Mouse (Mus musculus): ENCODE measurements around the gene Magi1. TPM values are rescaled to one million over a fixed set of nuclear protein-coding genes. Genes with fewer than 3 reads are reported as not detected.

The Magi1 gene
- polyA plus RNA-seq, 1 experiment from 2014 or later: 8.3 TPM

DNA sequence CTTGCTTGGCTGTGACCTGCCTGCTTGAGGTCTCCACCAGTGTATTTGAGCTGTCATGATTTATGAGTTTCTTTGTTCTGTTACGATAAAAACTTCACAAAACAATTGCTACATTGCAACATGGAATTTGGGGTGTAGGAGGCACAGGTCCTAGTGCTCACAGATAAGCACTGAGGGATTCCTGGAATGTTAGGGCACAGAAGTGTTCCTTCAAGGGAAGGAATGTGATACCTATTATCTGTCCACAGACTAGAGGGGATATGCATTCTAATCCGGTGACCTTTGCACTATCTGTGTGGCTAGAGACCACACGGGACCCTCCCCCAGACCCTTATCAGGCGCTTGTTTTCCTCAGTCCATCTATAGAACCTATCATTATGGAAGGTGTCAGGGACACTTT lies 132.8 kb downstream of the Magi1 start:
- Histone ChIP-seq H3K27me3 (no peaks in the 10 kb centered on the region), H3K4me2 (no peak overlapping the region), H3K4me1 (peaks cover 1% of the 10 kb centered on the region; the same call in 1 of the 2 replicates), H3K9me3 (no peaks in the 10 kb centered on the region), H3K4me3 (no peak overlapping the region), H3K36me3 (no peaks in the 10 kb centered on the region), H3K9ac (no peak overlapping the region), H3K27ac (no peak overlapping the region)
- WGBS: 55% methylated on average over 4 of the region's 4 CpGs
- no peak for ATAC-seq (ENCODE audit: insufficient number of reproducible peaks, low FRiP score, low TSS enrichment, low read depth)

DNA sequence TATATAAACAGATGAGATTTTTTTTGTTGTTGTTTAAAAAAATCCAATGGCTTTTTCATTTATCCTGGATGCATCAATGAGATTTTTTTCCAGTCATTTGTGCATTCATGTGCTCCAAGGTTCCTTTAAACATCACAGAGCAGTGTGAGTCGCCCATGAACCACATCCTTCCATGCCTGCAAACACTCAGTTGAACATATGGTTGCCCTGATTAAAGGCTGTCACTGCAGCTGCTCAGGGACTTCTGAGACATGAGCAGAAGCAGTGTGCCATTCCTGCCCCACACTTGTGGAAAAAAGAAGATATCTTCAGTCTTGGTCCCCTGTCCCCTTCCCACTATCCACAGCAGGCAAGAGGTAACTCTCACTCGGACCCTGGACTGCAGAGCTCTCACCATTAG lies 133.9 kb downstream of the Magi1 start:
- Histone ChIP-seq H3K36me3 (no peaks in the 10 kb centered on the region), H3K4me3 (no peak overlapping the region), H3K9ac (no peak overlapping the region), H3K9me3 (no peaks in the 10 kb centered on the region), H3K4me1 (peaks cover 6% of the 10 kb centered on the region; the same call in 1 of the 2 replicates), H3K4me2 (no peak overlapping the region), H3K27me3 (no peaks in the 10 kb centered on the region), H3K27ac (no peak overlapping the region)
- 37% methylated on average over 2 of the region's 2 CpGs for WGBS
- no peak for ATAC-seq (ENCODE audit: insufficient number of reproducible peaks, low FRiP score, low TSS enrichment, low read depth)

DNA sequence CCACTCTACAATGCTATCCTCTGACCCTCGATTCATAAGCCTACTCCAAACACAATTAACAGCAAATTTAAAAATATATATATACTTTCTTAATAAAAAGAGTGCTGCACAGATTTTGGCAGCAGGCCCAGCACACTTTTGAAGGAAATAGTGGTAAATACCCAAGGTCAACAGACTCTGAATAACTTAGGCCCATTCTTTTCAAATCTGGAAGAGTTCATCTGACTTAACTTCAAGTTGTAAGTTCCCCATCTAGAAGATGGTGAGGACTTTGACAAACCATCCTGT lies 137.6 kb downstream of the Magi1 start:
- Histone ChIP-seq H3K9me3 (no peaks in the 10 kb centered on the region), H3K4me2 (no peak overlapping the region), H3K36me3 (no peaks in the 10 kb centered on the region), H3K9ac (no peak overlapping the region), H3K4me3 (no peak overlapping the region), H3K27ac (no peak overlapping the region), H3K4me1 (peaks cover 6% of the 10 kb centered on the region; the same call in 1 of the 2 replicates), H3K27me3 (no peaks in the 10 kb centered on the region)
- 34% methylated on average over 1 of the region's 1 CpGs for WGBS
- no peak for ATAC-seq (ENCODE audit: insufficient number of reproducible peaks, low FRiP score, low TSS enrichment, low read depth)

DNA sequence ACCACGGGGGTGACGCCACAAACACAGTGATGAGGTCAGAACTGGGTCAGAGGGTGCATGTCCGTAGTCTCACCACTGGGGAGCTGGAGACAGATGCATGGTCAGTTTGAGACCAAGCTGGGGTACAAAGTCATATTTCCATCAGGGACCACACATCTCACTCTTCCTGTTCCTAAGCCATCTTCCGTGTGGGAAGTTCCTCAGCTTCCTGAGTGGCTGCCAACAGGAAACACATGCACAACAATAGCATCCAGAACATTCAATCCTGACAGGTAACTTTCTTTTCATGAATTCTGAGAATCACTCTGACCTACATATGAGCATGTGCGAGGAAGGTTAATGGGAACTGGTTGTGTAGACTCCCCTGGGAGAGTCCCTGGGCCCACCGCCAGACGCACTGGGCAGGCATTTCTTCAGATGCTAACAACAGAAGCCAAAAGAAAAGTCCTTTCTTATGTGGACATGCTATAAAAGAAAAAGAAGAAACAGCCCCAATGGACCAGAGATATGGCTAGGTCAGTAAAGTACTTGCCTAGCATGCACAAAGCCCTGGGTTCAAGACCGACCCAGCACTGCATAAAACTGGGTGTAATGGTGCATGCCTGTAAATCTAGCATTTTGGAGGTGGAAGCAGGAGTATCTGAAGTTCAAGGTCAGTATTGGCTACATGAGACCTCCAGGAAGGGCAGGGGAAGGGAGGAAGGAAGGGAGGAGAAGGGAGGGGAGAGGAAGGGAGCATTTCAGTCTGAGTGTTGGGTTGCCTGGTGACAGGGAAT lies 138.1 kb downstream of the Magi1 start:
- no peak overlapping the region for H3K9ac ChIP-seq
- no peaks in the 10 kb centered on the region for H3K36me3 ChIP-seq
- H3K9me3 ChIP-seq: no peaks in the 10 kb centered on the region
- H3K4me1 ChIP-seq: peaks cover 6% of the 10 kb centered on the region; the same call in 1 of the 2 replicates
- H3K27ac ChIP-seq: no peak overlapping the region
- H3K27me3 ChIP-seq: no peaks in the 10 kb centered on the region
- WGBS: 68% methylated on average over 8 of the region's 8 CpGs
- no peak for ATAC-seq (ENCODE audit: insufficient number of reproducible peaks, low FRiP score, low TSS enrichment, low read depth)
- H3K4me2 ChIP-seq: no peak overlapping the region
- H3K4me3 ChIP-seq: no peak overlapping the region

DNA sequence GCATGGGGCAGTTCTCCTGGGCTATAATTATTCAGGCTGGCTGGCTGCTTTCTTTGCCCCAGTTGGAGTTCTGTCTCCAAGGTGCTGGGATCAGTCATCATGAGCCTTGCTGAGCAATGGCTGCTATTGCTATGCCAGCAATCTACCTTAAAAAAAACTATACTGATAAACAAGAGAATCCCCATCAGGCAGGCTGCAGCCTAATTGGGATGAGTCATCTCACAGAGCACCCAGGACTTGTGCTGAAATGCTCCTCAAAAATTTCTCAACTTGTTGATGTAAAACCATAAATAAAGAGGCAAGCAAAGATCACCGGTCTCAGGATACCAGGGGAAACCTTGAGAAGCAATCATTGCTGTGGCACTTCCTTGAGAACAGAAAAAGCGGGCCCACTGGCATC lies 141.2 kb downstream of the Magi1 start:
- Histone ChIP-seq H3K27ac (no peak overlapping the region), H3K27me3 (no peaks in the 10 kb centered on the region), H3K36me3 (no peaks in the 10 kb centered on the region), H3K4me1 (peaks cover 6% of the 10 kb centered on the region; the same call in 1 of the 2 replicates), H3K9ac (no peak overlapping the region), H3K4me2 (no peak overlapping the region), H3K4me3 (no peak overlapping the region), H3K9me3 (no peaks in the 10 kb centered on the region)
- WGBS: 80% methylated on average over 2 of the region's 2 CpGs
- ATAC-seq (ENCODE audit: insufficient number of reproducible peaks, low FRiP score, low TSS enrichment, low read depth): no peak

DNA sequence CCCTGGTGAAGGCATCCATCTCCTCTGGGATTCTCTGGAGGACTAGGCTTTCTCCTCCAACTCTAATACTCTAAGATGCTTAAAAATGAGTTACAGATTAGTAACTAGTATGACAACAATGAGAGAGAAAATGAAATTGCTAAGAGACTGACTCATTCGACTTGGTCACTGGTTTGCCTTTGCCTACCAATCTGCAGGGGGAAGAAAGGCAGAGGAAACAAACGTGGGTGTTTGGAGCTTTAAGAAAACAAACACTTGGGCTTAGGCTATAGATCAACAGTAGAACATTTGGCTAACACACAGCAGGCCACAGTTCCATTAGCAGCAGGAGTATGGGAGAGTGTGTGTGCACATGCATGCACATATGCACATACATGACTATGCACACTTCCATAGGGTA lies 142.2 kb downstream of the Magi1 start:
- Histone ChIP-seq H3K9me3 (no peaks in the 10 kb centered on the region), H3K4me1 (peaks cover 6% of the 10 kb centered on the region; the same call in 1 of the 2 replicates), H3K27ac (no peak overlapping the region), H3K4me3 (no peak overlapping the region), H3K27me3 (no peaks in the 10 kb centered on the region), H3K4me2 (no peak overlapping the region), H3K36me3 (no peaks in the 10 kb centered on the region), H3K9ac (no peak overlapping the region)
- no peak for ATAC-seq (ENCODE audit: insufficient number of reproducible peaks, low FRiP score, low TSS enrichment, low read depth)
- 51% methylated on average over 2 of the region's 2 CpGs for WGBS

DNA sequence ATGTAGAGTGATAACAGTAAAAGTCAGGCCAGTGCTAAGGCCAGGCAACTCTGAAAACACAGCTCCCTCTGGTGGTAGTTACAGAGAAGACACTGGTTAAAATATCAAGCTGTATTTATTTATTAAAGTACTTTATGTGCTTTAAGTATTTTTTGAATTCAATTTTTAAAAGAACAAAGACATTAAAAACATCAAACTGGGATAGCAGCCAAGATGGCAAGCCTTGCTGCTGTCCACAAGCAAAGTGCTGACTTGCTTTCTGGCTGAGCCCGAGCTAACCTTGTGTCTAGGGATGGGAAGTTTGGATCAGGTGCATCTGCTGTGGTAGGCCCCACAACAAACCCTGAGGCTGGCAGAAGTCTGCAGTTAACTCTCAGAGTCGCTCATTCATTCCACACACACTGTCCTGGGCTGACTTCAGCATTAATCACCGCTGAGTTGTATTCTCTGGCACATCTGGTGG lies 143.7 kb downstream of the Magi1 start:
- Histone ChIP-seq H3K4me1 (no peaks in the 10 kb centered on the region), H3K9me3 (no peaks in the 10 kb centered on the region), H3K27me3 (no peaks in the 10 kb centered on the region), H3K36me3 (no peaks in the 10 kb centered on the region), H3K4me3 (no peak overlapping the region), H3K4me2 (no peak overlapping the region), H3K27ac (no peak overlapping the region), H3K9ac (no peak overlapping the region)
- WGBS: 72% methylated on average over 3 of the region's 3 CpGs
- no peak for ATAC-seq (ENCODE audit: insufficient number of reproducible peaks, low FRiP score, low TSS enrichment, low read depth)

DNA sequence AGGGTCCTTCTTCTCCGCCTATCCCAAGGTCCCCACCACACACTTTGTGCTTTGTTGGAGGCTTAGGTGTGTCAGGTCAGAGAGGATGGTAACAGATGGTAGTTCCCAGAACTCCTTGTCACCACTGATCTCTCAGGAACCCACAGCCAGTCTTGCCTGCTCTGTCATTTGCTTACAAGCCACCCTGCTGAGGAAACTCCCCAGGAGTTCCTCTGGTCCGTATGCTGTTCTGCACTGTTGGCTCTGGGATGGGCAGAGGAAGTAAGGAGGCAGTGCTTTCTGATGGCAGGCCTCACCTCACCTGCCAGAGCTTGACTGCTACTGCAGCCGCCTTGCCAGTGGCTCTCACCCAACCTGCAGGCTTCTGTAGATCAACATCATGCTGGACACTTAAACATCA lies 147.0 kb downstream of the Magi1 start:
- H3K9ac ChIP-seq: no peak overlapping the region
- no peak overlapping the region for H3K27ac ChIP-seq
- WGBS: 77% methylated on average over 3 of the region's 3 CpGs
- no peaks in the 10 kb centered on the region for H3K4me1 ChIP-seq
- H3K36me3 ChIP-seq: no peaks in the 10 kb centered on the region
- H3K4me3 ChIP-seq: no peak overlapping the region
- H3K4me2 ChIP-seq: no peak overlapping the region
- no peak for ATAC-seq (ENCODE audit: insufficient number of reproducible peaks, low FRiP score, low TSS enrichment, low read depth)
- H3K9me3 ChIP-seq: no peaks in the 10 kb centered on the region
- H3K27me3 ChIP-seq: no peaks in the 10 kb centered on the region

DNA sequence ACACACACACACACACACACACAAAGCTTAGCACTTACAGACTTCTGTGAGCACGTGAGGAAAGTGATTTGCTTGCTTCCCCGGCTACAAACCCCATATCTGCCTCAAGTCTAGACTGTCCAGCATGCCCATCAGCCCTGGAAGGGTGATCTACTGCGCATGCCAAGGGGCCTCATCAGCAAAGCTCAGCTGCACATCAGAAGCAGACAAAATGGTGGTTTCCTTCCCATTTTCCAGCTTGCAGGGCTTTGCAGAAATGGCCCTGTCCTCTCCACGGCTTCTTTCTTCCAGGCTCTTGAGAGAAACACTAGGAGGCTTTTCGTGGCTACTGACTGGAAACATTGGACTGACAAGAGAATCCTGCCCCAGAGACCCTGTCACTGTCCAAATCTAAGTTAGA lies 149.6 kb downstream of the Magi1 start:
- no peak overlapping the region for H3K4me3 ChIP-seq
- 93% methylated on average over 5 of the region's 5 CpGs for WGBS
- no peaks in the 10 kb centered on the region for H3K27me3 ChIP-seq
- no peak overlapping the region for H3K27ac ChIP-seq
- no peaks in the 10 kb centered on the region for H3K9me3 ChIP-seq
- no peaks in the 10 kb centered on the region for H3K36me3 ChIP-seq
- no peak for ATAC-seq (ENCODE audit: insufficient number of reproducible peaks, low FRiP score, low TSS enrichment, low read depth)
- no peak overlapping the region for H3K4me2 ChIP-seq
- peaks cover 11% of the 10 kb centered on the region for H3K4me1 ChIP-seq
- H3K9ac ChIP-seq: no peak overlapping the region

DNA sequence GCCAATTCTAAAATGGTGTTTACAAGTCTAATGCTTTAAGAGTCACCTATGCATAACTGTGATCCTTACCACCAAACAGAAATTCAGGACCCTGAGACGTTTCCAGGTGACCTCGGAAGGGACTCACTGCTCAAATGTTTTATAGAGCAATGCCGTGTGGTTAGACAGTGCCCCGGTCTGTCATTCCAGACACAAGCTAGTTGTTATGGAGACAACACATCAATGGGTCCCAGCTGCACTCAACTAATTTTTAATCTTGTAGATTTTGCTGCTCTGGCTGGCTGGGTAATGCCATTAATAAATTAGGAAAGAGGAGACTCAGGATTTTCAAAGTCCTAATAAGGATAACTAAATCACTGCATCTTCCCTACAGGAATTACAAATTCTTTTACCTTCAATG lies 151.7 kb downstream of the Magi1 start:
- Histone ChIP-seq H3K27me3 (no peaks in the 10 kb centered on the region), H3K9me3 (no peaks in the 10 kb centered on the region), H3K36me3 (no peaks in the 10 kb centered on the region), H3K27ac (no peak overlapping the region), H3K4me2 (no peak overlapping the region), H3K4me1 (peaks cover 11% of the 10 kb centered on the region), H3K4me3 (no peak overlapping the region), H3K9ac (no peak overlapping the region)
- 37% methylated on average over 4 of the region's 4 CpGs for WGBS
- ATAC-seq (ENCODE audit: insufficient number of reproducible peaks, low FRiP score, low TSS enrichment, low read depth): no peak

DNA sequence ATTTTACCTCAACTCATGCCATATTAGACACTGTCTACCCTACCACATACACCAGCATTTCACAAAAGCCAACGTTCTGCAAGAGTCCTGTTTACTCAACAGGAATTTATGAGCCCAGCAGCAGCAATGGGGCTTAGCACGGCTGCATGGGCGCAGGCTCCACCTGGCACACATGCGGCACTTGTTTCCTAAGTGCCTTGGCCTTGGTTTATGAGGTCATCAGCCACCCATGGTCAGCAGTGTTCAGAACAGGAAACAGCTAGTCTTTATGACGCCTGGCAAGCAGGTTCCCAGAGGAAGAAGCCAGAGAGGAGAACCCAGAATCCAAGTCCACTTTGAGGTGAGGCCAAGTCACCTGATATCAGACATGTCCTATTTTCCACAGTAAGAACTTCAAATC lies 153.3 kb downstream of the Magi1 start:
- ATAC-seq (ENCODE audit: insufficient number of reproducible peaks, low FRiP score, low TSS enrichment, low read depth): no peak
- Histone ChIP-seq H3K27ac (no peak overlapping the region), H3K36me3 (no peaks in the 10 kb centered on the region), H3K27me3 (no peaks in the 10 kb centered on the region), H3K4me2 (no peak overlapping the region), H3K9me3 (no peaks in the 10 kb centered on the region), H3K4me1 (peaks cover 11% of the 10 kb centered on the region), H3K9ac (no peak overlapping the region), H3K4me3 (no peak overlapping the region)
- 29% methylated on average over 5 of the region's 5 CpGs for WGBS

DNA sequence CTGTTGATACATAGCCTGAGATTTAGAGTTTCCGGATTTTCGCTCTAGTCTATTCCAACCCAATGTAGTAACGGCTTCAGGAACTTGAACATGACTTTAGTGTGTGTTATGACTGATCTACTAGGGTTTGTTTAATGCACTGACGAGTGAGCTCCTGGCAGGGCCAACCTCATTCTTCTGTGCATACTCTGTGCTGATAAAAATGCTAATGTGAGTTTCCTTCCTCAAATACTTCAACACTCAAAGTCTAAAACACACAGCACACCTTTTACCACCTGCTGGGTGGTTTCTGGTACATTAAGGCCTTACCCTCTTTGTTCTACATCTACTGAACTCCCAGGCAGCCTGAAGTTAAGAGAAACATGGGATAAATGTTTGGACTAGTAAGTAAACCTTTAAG lies 157.0 kb downstream of the Magi1 start:
- Histone ChIP-seq H3K9me3 (no peaks in the 10 kb centered on the region), H3K4me2 (no peak overlapping the region), H3K27me3 (no peaks in the 10 kb centered on the region), H3K4me1 (peaks cover 33% of the 10 kb centered on the region), H3K36me3 (no peaks in the 10 kb centered on the region), H3K9ac (no peak overlapping the region), H3K4me3 (no peak overlapping the region), H3K27ac (no peak overlapping the region)
- WGBS: 80% methylated on average over 4 of the region's 4 CpGs
- no peak for ATAC-seq (ENCODE audit: insufficient number of reproducible peaks, low FRiP score, low TSS enrichment, low read depth)

DNA sequence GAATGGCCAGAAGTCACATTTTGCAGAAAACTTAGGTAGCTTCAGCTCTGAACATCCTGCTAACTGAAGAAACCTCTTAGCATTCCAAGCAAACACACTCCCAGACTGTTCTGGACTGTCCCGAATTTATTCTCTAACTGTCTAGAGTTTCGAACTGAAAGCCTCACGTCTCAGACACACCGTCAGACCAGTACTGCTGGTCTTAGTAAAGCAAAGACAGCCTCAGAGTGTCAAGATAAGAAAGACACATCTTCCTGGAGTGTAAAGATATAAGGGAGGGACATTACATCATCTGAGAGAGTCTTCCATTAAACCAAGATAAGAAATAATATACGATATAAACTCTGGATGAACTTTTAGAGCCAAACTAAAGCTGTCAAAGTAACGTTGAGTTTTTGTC lies 158.6 kb downstream of the Magi1 start:
- Histone ChIP-seq H3K36me3 (no peaks in the 10 kb centered on the region), H3K27me3 (no peaks in the 10 kb centered on the region), H3K4me2 (no peak overlapping the region), H3K9me3 (no peaks in the 10 kb centered on the region), H3K27ac (no peak overlapping the region), H3K9ac (no peak overlapping the region), H3K4me3 (no peak overlapping the region), H3K4me1 (peaks cover 37% of the 10 kb centered on the region)
- 64% methylated on average over 6 of the region's 6 CpGs for WGBS
- no peak for ATAC-seq (ENCODE audit: insufficient number of reproducible peaks, low FRiP score, low TSS enrichment, low read depth)

Data from limb, embryonic 15.5 days (tissue).